Mouse (Mus musculus) spleen, adult 2 months (tissue): ENCODE measurements at regions not wholly inside any gene's neighbourhood (a gene's known extent, or its start where the extent isn't known, plus 50 kb on each side); places are given as distances from the start of the nearest gene placed in this dataset.
A peak's percentile ranks its signal among the peaks of the same experiment; 100 is the strongest.

Experiments used
- DNase-seq, 2 experiments: peaks; one replicate each; pipeline versions ENCODE4 v3.0.0 to v3.0.0-alpha.2; 2012 to 2021; ENCODE audit warnings: low spot score in 2 of 2, low read depth in 1 of 2
- H3K27ac ChIP-seq: fragments of 200-500 bp; 2 replicates; pipeline ENCODE4 v1.5.1; 2012; ENCODE audit warnings: low read length, inconsistent platforms; ENCODE audit not compliant: insufficient read depth
- H3K27me3 ChIP-seq: fragments of 200-500 bp; 2 replicates; pipeline ENCODE4 v1.6.1; 2012; ENCODE audit warnings: mild to moderate bottlenecking, moderate library complexity, low read length, inconsistent platforms; ENCODE audit not compliant: control insufficient read depth, insufficient read depth
- H3K36me3 ChIP-seq: fragments of 200-500 bp; 2 replicates; pipeline ENCODE4 v1.6.1; 2012; ENCODE audit warnings: mild to moderate bottlenecking, low read length, inconsistent platforms; ENCODE audit not compliant: control insufficient read depth, insufficient read depth
- H3K4me1 ChIP-seq: fragments of 200-500 bp; 2 replicates; pipeline ENCODE4 v1.6.1; 2011; ENCODE audit warnings: inconsistent platforms; ENCODE audit not compliant: control insufficient read depth, insufficient read depth, insufficient read length
- H3K4me3 ChIP-seq: fragments of 200-500 bp; 2 replicates; pipeline ENCODE4 v1.5.1; 2011; ENCODE audit warnings: mild to moderate bottlenecking, inconsistent platforms; ENCODE audit not compliant: insufficient read depth, insufficient read length; ENCODE audit errors: extremely low read depth
- CTCF ChIP-seq: fragments of 200-500 bp; IDR thresholded peaks from 2 replicates; pipeline ENCODE4 v1.5.1; 2011; ENCODE audit warnings: mild to moderate bottlenecking, inconsistent platforms; ENCODE audit not compliant: insufficient read depth, insufficient read length, insufficient replicate concordance; ENCODE audit errors: extremely low read depth
- POLR2A ChIP-seq: fragments of 200-500 bp; IDR thresholded peaks from 2 replicates; pipeline ENCODE4 v1.6.1; 2011; ENCODE audit warnings: low read depth, low read length, inconsistent platforms
- WGBS: fragments of 180-500 bp; shearing (Covaris S2); methylation state at CpG from one replicate; pipeline ENCODE4 v1.1.7; 2018; 5-methylcytosine and 5-hydroxymethylcytosine counted together

GRCm38 (mm10) chr1:73758110-73759061 lies 365.9 kb downstream of the Tns1 start:
- TF ChIP-seq POLR2A (no peak), CTCF (no peak)
- Histone ChIP-seq H3K4me3 (no peak overlapping the region), H3K4me1 (no peaks in the 10 kb centered on the region; the same call in 1 of the 2 replicates), H3K36me3 (no peaks in the 10 kb centered on the region), H3K27ac (no peak overlapping the region), H3K27me3 (no peaks in the 10 kb centered on the region)
- 62% methylated on average over 11 of the region's 11 CpGs for WGBS
- DNase-seq, result no peak

- no peaks in the 10 kb centered on the region for H3K36me3 ChIP-seq
- no peak for DNase-seq
- H3K27me3 ChIP-seq, result no peaks in the 10 kb centered on the region
- no peak overlapping the region for H3K4me3 ChIP-seq
- peaks cover 3% of the 10 kb centered on the region; the same call in 1 of the 2 replicates for H3K4me1 ChIP-seq
- 75% methylated on average over 5 of the region's 5 CpGs for WGBS
- TF ChIP-seq CTCF (no peak), POLR2A (no peak)
- H3K27ac ChIP-seq, result no peak overlapping the region
These were observed 368.5 kb downstream of the Tns1 start for GRCm38 (mm10) chr1:73755791-73756190.

- no peak for TF ChIP-seq CTCF
- TF ChIP-seq POLR2A, result no peak
- Histone ChIP-seq H3K27me3 (no peaks in the 10 kb centered on the region), H3K4me1 (peaks cover 3% of the 10 kb centered on the region; the same call in 1 of the 2 replicates), H3K27ac (no peak overlapping the region), H3K4me3 (no peak overlapping the region), H3K36me3 (no peaks in the 10 kb centered on the region)
- DNase-seq, result no peak
- 70% methylated on average over 2 of the region's 2 CpGs for WGBS
These were observed 369.3 kb downstream of the Tns1 start for GRCm38 (mm10) chr1:73754928-73755327.

- H3K4me3 ChIP-seq, result no peak overlapping the region
- H3K36me3 ChIP-seq, result no peaks in the 10 kb centered on the region
- no peak for TF ChIP-seq CTCF
- no peak for TF ChIP-seq POLR2A
- WGBS, result 6% methylated on average over 2 of the region's 2 CpGs
- DNase-seq, result peak in 1 of 2 experiments; percentile 4
- peaks cover 3% of the 10 kb centered on the region; the same call in 1 of the 2 replicates for H3K4me1 ChIP-seq
- H3K27me3 ChIP-seq, result no peaks in the 10 kb centered on the region
- H3K27ac ChIP-seq, result no peak overlapping the region
These were observed 371.1 kb downstream of the Tns1 start for GRCm38 (mm10) chr1:73753157-73753556.

- no peaks in the 10 kb centered on the region for H3K27me3 ChIP-seq
- H3K27ac ChIP-seq, result no peak overlapping the region
- no peak for DNase-seq
- no peak overlapping the region for H3K4me3 ChIP-seq
- TF ChIP-seq POLR2A, result no peak
- TF ChIP-seq CTCF, result no peak
- H3K4me1 ChIP-seq, result peaks cover 5% of the 10 kb centered on the region; the same call in 1 of the 2 replicates
- H3K36me3 ChIP-seq, result no peaks in the 10 kb centered on the region
These were observed 375.5 kb downstream of the Tns1 start for GRCm38 (mm10) chr1:73748702-73749101.

- 92% methylated on average over 4 of the region's 4 CpGs for WGBS
- TF ChIP-seq POLR2A, result no peak
- no peak for TF ChIP-seq CTCF
- no peaks in the 10 kb centered on the region for H3K27me3 ChIP-seq
- H3K4me1 ChIP-seq, result peaks cover 2% of the 10 kb centered on the region; the same call in 1 of the 2 replicates
- no peak overlapping the region for H3K4me3 ChIP-seq
- H3K27ac ChIP-seq, result no peak overlapping the region
- no peaks in the 10 kb centered on the region for H3K36me3 ChIP-seq
- DNase-seq, result no peak
These were observed 379.6 kb downstream of the Tns1 start for GRCm38 (mm10) chr1:73744555-73745234.
